Mouse (Mus musculus) embryonic facial prominence, embryonic 12.5 days (tissue): Measurements from ENCODE around the gene Ablim2. TPM values are rescaled to one million over a fixed set of nuclear protein-coding genes. Genes with fewer than 3 reads are reported as not detected.
A peak's percentile ranks its signal among the peaks of the same experiment; 100 is the strongest.

ENCODE experiments used
- ATAC-seq: fragments of 200-750 bp; cut with Nextera tagmentation; 2 replicates; pipeline ENCODE4 v1.8.0; 2017; ENCODE audit not compliant: insufficient number of reproducible peaks, insufficient read depth, low FRiP score, low TSS enrichment
- H3K27ac ChIP-seq: fragments of 300-500 bp; sonication (generic); 2 replicates; pipeline ENCODE4 v1.5.1; 2016; ENCODE audit warnings: mild to moderate bottlenecking
- H3K27me3 ChIP-seq: fragments of 300-500 bp; sonication (generic); 2 replicates; pipeline ENCODE4 v1.6.1; 2016; ENCODE audit warnings: mild to moderate bottlenecking, moderate library complexity
- H3K36me3 ChIP-seq: fragments of 300-500 bp; sonication (generic); 2 replicates; pipeline ENCODE4 v1.6.1; 2016; ENCODE audit warnings: mild to moderate bottlenecking
- H3K4me1 ChIP-seq: fragments of 300-500 bp; sonication (generic); 2 replicates; pipeline ENCODE4 v1.6.1; 2016
- H3K4me2 ChIP-seq: fragments of 300-500 bp; sonication (generic); replicated peaks from 2 replicates; pipeline ENCODE4 v1.6.1; 2016; ENCODE audit warnings: mild to moderate bottlenecking, moderate library complexity
- H3K4me3 ChIP-seq: fragments of 300-500 bp; sonication (generic); 2 replicates; pipeline ENCODE4 v1.5.1; 2016; ENCODE audit warnings: mild to moderate bottlenecking
- H3K9ac ChIP-seq: fragments of 300-500 bp; sonication (generic); 2 replicates; pipeline ENCODE4 v1.6.1; 2016; ENCODE audit warnings: mild to moderate bottlenecking, moderate library complexity
- H3K9me3 ChIP-seq: fragments of 300-500 bp; sonication (generic); 2 replicates; pipeline ENCODE4 v1.6.1; 2016; ENCODE audit warnings: mild to moderate bottlenecking, moderate library complexity
- WGBS: fragments of 180-500 bp; shearing (Covaris S2); methylation state at CpG from one replicate; pipeline ENCODE4 v1.1.7; 2016; 5-methylcytosine and 5-hydroxymethylcytosine counted together
- polyA plus RNA-seq: library from polyadenylated mRNA; unstranded; fragments of >200 nt; fragmentation: Nextera tagmentation; extraction: Ambion mirVana; gene quantifications from 2 replicates; pipeline ENCODE4 v1.2.1, GENCODE M21; 2016

Ablim2 gene
- polyA plus RNA-seq, 1 experiment from 2014 or later: 0.37 TPM

DNA sequence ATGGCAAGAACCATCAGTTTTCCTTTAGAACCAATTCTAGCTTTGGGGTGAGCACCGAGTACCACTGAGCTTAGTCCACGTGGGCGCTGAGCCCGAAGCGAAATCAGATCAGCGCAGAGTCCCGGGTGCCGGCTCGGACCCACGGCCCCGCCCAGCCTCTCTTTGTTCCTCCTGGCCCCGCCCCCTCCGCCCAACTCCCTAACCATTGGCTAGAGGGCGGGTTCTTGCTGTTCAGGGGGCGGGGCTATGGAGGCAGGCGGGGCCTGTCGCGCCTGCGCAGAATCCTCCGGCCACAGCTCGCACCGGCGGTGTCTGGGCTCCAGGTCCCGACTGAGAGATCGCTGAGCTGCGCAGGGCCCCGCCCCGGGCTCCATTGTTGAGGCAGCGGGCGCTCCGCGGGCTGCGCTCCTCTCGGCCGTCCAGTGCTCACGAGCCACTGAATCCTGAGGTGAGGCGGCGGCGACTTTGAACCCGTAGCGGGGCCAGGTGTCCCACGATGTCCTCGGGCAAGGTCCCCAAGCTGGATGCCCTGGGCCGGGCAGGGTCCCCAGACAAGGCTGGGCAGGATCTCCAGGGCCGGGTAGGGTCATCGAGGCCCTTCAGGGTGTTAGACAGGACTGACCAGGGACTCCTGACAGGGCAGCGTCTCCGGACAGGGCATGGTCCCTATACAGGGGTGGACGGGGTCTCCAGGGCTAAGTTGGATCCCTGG lies 135.6 kb downstream of the Ablim2 start, which contains the start of gene Afap1:
Gene Afap1 (plus strand): TSS at position 227 of the 712 bp plus-strand sequence.
- under 1% methylated on average over 49 of the region's 49 CpGs for WGBS
- H3K27ac ChIP-seq: peak within 1 kb of the TSS; percentile 58

DNA sequence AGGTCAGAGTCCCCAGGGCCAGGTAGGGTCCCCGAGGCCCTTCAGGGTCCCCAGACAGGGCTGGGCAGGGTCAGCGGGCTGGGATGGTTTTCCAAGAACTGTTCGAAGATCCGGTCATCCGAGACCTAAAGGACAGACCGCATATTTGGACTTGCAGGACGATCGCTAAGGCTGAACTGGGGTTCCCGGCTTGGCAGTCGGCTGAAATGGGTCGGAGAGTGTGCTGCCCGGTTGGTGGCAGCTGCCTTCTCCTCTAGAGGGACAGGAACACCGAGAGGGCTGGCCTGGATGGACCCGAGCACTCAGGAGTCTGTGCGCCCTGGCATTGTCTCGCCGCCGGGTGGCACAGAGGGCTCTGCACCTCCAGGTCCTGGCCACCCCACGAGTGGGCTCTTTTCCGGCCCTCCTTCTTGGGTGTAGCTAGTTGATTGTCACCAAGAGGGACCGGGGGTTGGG lies 136.2 kb downstream of the Ablim2 start:
- ATAC-seq: no peak
- H3K4me1 ChIP-seq: peaks cover 14% of the 10 kb centered on the region
- H3K27me3 ChIP-seq: no peaks in the 10 kb centered on the region
- WGBS: 2% methylated on average over 21 of the region's 21 CpGs
- H3K4me3 ChIP-seq: peak overlapping the region; percentile 56
- H3K27ac ChIP-seq: peak overlapping the region; percentile 58; the same call in 1 of the 2 replicates
- no peaks in the 10 kb centered on the region for H3K36me3 ChIP-seq
- H3K9me3 ChIP-seq: no peaks in the 10 kb centered on the region
- H3K9ac ChIP-seq: peak overlapping the region; percentile 87
- H3K4me2 ChIP-seq: peak overlapping the region; percentile 89

More for the DNA sequence above, 135.6 kb downstream of the Ablim2 start, which contains the start of gene Afap1:
- Histone ChIP-seq H3K4me3 (peak within 1 kb of the TSS; percentile 56), H3K27me3 (no peaks in the 10 kb centered on the region), H3K4me2 (peak within 1 kb of the TSS; percentile 89), H3K4me1 (peaks cover 14% of the 10 kb centered on the region), H3K9me3 (no peaks in the 10 kb centered on the region), H3K36me3 (no peaks in the 10 kb centered on the region), H3K9ac (peak within 1 kb of the TSS; percentile 87)
- ATAC-seq: peak; percentile 92

GRCm38 (mm10) chr5:35894295-35895047 lies 136.8 kb downstream of the Ablim2 start:
- Histone ChIP-seq H3K9ac (peak overlapping the region; percentile 87), H3K4me1 (peaks cover 14% of the 10 kb centered on the region), H3K9me3 (no peaks in the 10 kb centered on the region), H3K27me3 (no peaks in the 10 kb centered on the region), H3K4me3 (peak overlapping the region; percentile 56), H3K4me2 (peak overlapping the region; percentile 89), H3K36me3 (no peaks in the 10 kb centered on the region), H3K27ac (peak overlapping the region; percentile 25; the same call in 1 of the 2 replicates)
- no peak for ATAC-seq
- WGBS: 5% methylated on average over 30 of the region's 30 CpGs

DNA sequence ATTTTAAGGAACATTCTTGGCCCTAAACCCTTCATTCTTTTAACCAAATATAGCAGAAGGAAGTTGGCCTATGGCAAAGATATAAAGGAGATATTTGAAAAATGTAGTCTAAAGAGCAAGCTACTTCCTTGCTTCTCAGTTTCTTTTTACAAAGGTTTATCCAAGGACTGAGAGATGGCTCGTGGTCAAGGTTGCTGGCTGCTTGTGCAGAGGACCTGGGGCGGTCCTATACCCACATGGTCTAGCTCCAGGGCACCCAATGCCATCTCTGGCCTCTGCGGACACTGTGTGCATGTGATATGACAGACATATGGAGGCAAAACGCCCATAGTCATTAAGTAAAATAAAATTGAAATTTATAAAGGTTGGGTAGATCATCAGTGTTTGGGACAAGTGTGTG lies 138.2 kb downstream of the Ablim2 start:
- ATAC-seq: no peak
- H3K4me2 ChIP-seq: no peak overlapping the region
- no peaks in the 10 kb centered on the region for H3K36me3 ChIP-seq
- H3K27me3 ChIP-seq: no peaks in the 10 kb centered on the region
- no peak overlapping the region for H3K9ac ChIP-seq
- no peaks in the 10 kb centered on the region for H3K9me3 ChIP-seq
- 96% methylated on average over 4 of the region's 4 CpGs for WGBS
- H3K4me3 ChIP-seq: no peak overlapping the region
- H3K4me1 ChIP-seq: peaks cover 26% of the 10 kb centered on the region
- H3K27ac ChIP-seq: no peak overlapping the region

DNA sequence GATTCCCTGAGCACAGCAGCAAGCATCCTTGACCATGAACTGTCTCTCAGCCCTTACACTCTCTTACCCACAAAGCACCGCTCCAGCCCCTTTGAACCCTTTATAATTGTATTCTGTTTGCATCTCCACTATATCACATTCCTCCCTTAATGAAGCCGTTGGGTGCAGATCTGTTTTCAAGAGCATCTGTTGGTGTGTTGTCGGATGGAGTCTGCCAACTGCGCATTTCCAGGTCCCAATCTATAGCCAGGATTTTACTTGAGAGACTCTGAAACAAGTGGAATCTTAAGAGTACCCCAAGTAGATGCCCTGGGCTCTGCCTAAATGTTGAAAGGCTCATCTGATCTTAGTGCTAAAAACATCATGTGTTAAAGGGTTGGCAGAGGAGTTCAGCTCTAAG lies 138.9 kb downstream of the Ablim2 start:
- Histone ChIP-seq H3K4me2 (no peak overlapping the region), H3K27ac (no peak overlapping the region), H3K4me3 (no peak overlapping the region), H3K36me3 (no peaks in the 10 kb centered on the region), H3K9ac (no peak overlapping the region), H3K9me3 (no peaks in the 10 kb centered on the region), H3K27me3 (no peaks in the 10 kb centered on the region), H3K4me1 (peaks cover 32% of the 10 kb centered on the region)
- WGBS: 89% methylated on average over 4 of the region's 4 CpGs
- no peak for ATAC-seq

GRCm38 (mm10) chr5:35897147-35897546 lies 139.5 kb downstream of the Ablim2 start:
- Histone ChIP-seq H3K36me3 (no peaks in the 10 kb centered on the region), H3K4me1 (peaks cover 32% of the 10 kb centered on the region), H3K27ac (no peak overlapping the region), H3K4me2 (no peak overlapping the region), H3K27me3 (no peaks in the 10 kb centered on the region), H3K9me3 (no peaks in the 10 kb centered on the region), H3K9ac (no peak overlapping the region), H3K4me3 (no peak overlapping the region)
- 87% methylated on average over 4 of the region's 4 CpGs for WGBS
- ATAC-seq: no peak

DNA sequence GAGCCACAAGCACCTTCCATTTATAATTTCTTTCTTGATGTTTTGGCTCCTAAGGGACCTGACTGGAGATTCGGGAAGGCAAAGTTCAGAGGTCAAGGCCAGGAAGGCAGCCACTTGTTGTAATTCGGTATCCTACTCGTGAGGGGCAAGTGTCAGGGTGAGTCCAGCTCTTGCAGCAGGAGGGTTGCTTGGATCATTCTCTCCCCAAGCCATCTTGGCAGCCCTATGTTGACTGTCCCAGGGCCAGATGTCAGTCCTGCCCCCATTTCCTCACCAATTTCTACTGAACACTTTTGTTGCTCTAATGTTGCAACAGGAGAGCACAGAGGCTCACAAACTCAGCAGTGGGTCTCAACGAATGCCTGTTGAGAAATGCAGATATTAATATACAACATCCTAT lies 140.4 kb downstream of the Ablim2 start:
- WGBS: 38% methylated on average over 4 of the region's 4 CpGs
- H3K4me1 ChIP-seq: peaks cover 32% of the 10 kb centered on the region

GRCm38 (mm10) chr5:35898994-35899393 lies 141.3 kb downstream of the Ablim2 start:
- Histone ChIP-seq H3K4me2 (no peak overlapping the region), H3K36me3 (no peaks in the 10 kb centered on the region), H3K27ac (no peak overlapping the region), H3K9me3 (no peaks in the 10 kb centered on the region), H3K4me3 (no peak overlapping the region), H3K9ac (no peak overlapping the region), H3K4me1 (peaks cover 36% of the 10 kb centered on the region), H3K27me3 (no peaks in the 10 kb centered on the region)
- WGBS: 85% methylated on average over 3 of the region's 3 CpGs
- no peak for ATAC-seq

More for the DNA sequence above, 140.4 kb downstream of the Ablim2 start:
- no peak for ATAC-seq
- no peaks in the 10 kb centered on the region for H3K27me3 ChIP-seq
- no peaks in the 10 kb centered on the region for H3K9me3 ChIP-seq
- H3K9ac ChIP-seq: no peak overlapping the region
- no peak overlapping the region for H3K4me3 ChIP-seq
- H3K27ac ChIP-seq: no peak overlapping the region
- H3K36me3 ChIP-seq: no peaks in the 10 kb centered on the region
- no peak overlapping the region for H3K4me2 ChIP-seq

GRCm38 (mm10) chr5:35900401-35901225 lies 142.9 kb downstream of the Ablim2 start:
- Histone ChIP-seq H3K27ac (peak overlapping the region; percentile 52), H3K4me2 (peak overlapping the region; percentile 17; the same call in 1 of the 2 replicates), H3K4me3 (no peak overlapping the region), H3K36me3 (no peaks in the 10 kb centered on the region), H3K9ac (0 out of 2 replicates have a peak overlapping the region, but pooled peaks have one; percentile 19), H3K4me1 (peaks cover 36% of the 10 kb centered on the region), H3K27me3 (no peaks in the 10 kb centered on the region), H3K9me3 (no peaks in the 10 kb centered on the region)
- ATAC-seq: no peak
- WGBS: 15% methylated on average over 10 of the region's 10 CpGs

DNA sequence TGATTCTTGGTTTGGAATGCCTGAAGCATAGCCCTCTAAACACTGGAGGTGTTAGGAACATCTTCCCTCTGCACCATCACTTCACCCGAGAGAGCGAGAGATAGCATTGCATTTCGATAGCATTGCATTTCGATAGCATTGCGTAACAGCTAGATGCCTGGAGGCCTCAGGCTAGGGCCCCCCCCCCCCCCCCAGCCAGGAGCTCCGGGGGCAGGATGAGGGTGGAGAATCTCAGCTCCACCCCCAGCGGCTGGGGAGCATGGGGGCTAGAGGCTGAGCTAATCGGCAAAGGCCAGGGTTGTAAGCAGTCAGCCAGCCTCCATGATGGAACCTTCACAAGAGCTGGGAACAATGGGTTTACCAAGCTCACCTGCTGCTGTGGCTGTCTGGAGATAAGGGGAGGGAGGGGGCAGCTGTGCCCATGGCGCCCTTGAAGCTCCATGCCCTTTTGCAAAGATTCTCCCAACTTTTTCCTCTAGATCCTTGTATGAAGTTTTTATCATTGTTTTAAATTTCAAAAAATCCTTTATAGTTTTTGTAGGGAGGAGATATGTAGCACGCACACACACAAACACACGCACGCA lies 143.6 kb downstream of the Ablim2 start:
- H3K4me1 ChIP-seq: peaks cover 37% of the 10 kb centered on the region
- no peaks in the 10 kb centered on the region for H3K36me3 ChIP-seq
- H3K9ac ChIP-seq: no peak overlapping the region
- 45% methylated on average over 12 of the region's 12 CpGs for WGBS
- peak overlapping the region; percentile 17; the same call in 1 of the 2 replicates for H3K4me2 ChIP-seq
- 0 out of 2 replicates have a peak, but pooled peaks have one; percentile 49 for ATAC-seq
- H3K27me3 ChIP-seq: no peaks in the 10 kb centered on the region
- no peak overlapping the region for H3K4me3 ChIP-seq
- no peaks in the 10 kb centered on the region for H3K9me3 ChIP-seq
- peak overlapping the region; percentile 52 for H3K27ac ChIP-seq

GRCm38 (mm10) chr5:35903456-35903855 lies 145.8 kb downstream of the Ablim2 start:
- WGBS: 76% methylated on average over 8 of the region's 8 CpGs
- H3K4me3 ChIP-seq: no peak overlapping the region

More at GRCm38 (mm10) chr5:35903456-35903855, 145.8 kb downstream of the Ablim2 start:
- H3K27ac ChIP-seq: no peak overlapping the region
- H3K36me3 ChIP-seq: no peaks in the 10 kb centered on the region
- H3K9ac ChIP-seq: no peak overlapping the region
- H3K27me3 ChIP-seq: no peaks in the 10 kb centered on the region
- H3K9me3 ChIP-seq: no peaks in the 10 kb centered on the region
- H3K4me1 ChIP-seq: peaks cover 52% of the 10 kb centered on the region
- ATAC-seq: no peak
- no peak overlapping the region for H3K4me2 ChIP-seq
